Mouse (Mus musculus) neural tube, embryonic 15.5 days (tissue): ENCODE results near the gene Cenpb. TPM values are rescaled to one million over a fixed set of nuclear protein-coding genes. Genes with fewer than 3 reads are reported as not detected.

Experiments
- ATAC-seq: fragments of 200-750 bp; cut with Nextera tagmentation; 2 replicates; pipeline ENCODE4 v1.8.0; 2017; ENCODE audit warnings: mild to moderate bottlenecking, moderate TSS enrichment, moderate library complexity; ENCODE audit not compliant: low FRiP score
- H3K27ac ChIP-seq: fragments of 300-500 bp; sonication (generic); replicated peaks from 2 replicates; pipeline ENCODE4 v1.5.1; 2015; ENCODE audit warnings: mild to moderate bottlenecking, inconsistent platforms
- H3K27me3 ChIP-seq: fragments of 300-500 bp; sonication (generic); replicated peaks from 2 replicates; pipeline ENCODE4 v1.6.1; 2015; ENCODE audit warnings: inconsistent platforms
- H3K36me3 ChIP-seq: fragments of 300-500 bp; sonication (generic); 2 replicates; pipeline ENCODE4 v1.6.1; 2015; ENCODE audit warnings: inconsistent platforms
- H3K4me1 ChIP-seq: fragments of 300-500 bp; sonication (generic); 2 replicates; pipeline ENCODE4 v1.6.1; 2015; ENCODE audit warnings: inconsistent platforms
- H3K4me2 ChIP-seq: fragments of 300-500 bp; sonication (generic); 2 replicates; pipeline ENCODE4 v1.6.1; 2015; ENCODE audit warnings: inconsistent platforms, mild to moderate bottlenecking, moderate library complexity
- H3K4me3 ChIP-seq: fragments of 300-500 bp; sonication (generic); replicated peaks from 2 replicates; pipeline ENCODE4 v1.5.1; 2015; ENCODE audit warnings: mild to moderate bottlenecking, inconsistent platforms
- H3K9ac ChIP-seq: fragments of 300-500 bp; sonication (generic); replicated peaks from 2 replicates; pipeline ENCODE4 v1.6.1; 2015; ENCODE audit warnings: mild to moderate bottlenecking, inconsistent platforms
- H3K9me3 ChIP-seq: fragments of 300-500 bp; sonication (generic); replicated peaks from 2 replicates; pipeline ENCODE4 v1.6.1; 2016; ENCODE audit warnings: inconsistent platforms
- WGBS: fragments of 180-500 bp; shearing (Covaris S2); methylation state at CpG from one replicate; pipeline ENCODE4 v1.1.7; 2015; ENCODE audit warnings: mixed read lengths; 5-methylcytosine and 5-hydroxymethylcytosine counted together
- polyA plus RNA-seq: library from polyadenylated mRNA; unstranded; fragments of >200 nt; fragmentation: Nextera tagmentation; extraction: Ambion mirVana; gene quantifications from 2 replicates; pipeline ENCODE4 v1.2.1, GENCODE M21; 2015

Gene Cenpb
- polyA plus RNA-seq, 1 experiment from 2014 or later: 12.6 TPM

- no peak for ATAC-seq
- Histone ChIP-seq H3K4me2 (no peak overlapping the region), H3K27me3 (no peaks in the 10 kb centered on the region), H3K9ac (peak overlapping the region; percentile 4; the same call in 1 of the 2 replicates), H3K27ac (peak overlapping the region; percentile 43; the same call in 1 of the 2 replicates), H3K36me3 (peaks cover 26% of the 10 kb centered on the region), H3K4me3 (no peak overlapping the region), H3K4me1 (peaks cover 40% of the 10 kb centered on the region), H3K9me3 (no peaks in the 10 kb centered on the region)
- WGBS: 60% methylated on average over 7 of the region's 7 CpGs
These were observed 11.1 kb upstream of the Cenpb start for GRCm38 (mm10) chr2:131191005-131191390.

- Histone ChIP-seq H3K4me1 (peaks cover 41% of the 10 kb centered on the region), H3K27ac (peak overlapping the region; percentile 43), H3K4me3 (no peak overlapping the region), H3K4me2 (no peak overlapping the region), H3K9ac (peak overlapping the region; percentile 4; the same call in 1 of the 2 replicates), H3K9me3 (no peaks in the 10 kb centered on the region), H3K36me3 (peaks cover 26% of the 10 kb centered on the region), H3K27me3 (no peaks in the 10 kb centered on the region)
- 13% methylated on average over 10 of the region's 10 CpGs for WGBS
- no peak for ATAC-seq
These were observed 10.6 kb upstream of the Cenpb start for GRCm38 (mm10) chr2:131190344-131191004.

- Histone ChIP-seq H3K9ac (no peak overlapping the region; the same call in 1 of the 2 replicates), H3K9me3 (no peaks in the 10 kb centered on the region), H3K27me3 (no peaks in the 10 kb centered on the region), H3K36me3 (peaks cover 21% of the 10 kb centered on the region), H3K4me3 (no peak overlapping the region), H3K4me2 (no peak overlapping the region; the same call in 1 of the 2 replicates), H3K27ac (peak overlapping the region; percentile 43), H3K4me1 (peaks cover 41% of the 10 kb centered on the region)
- WGBS: 42% methylated on average over 5 of the region's 5 CpGs
- no peak for ATAC-seq
These were observed 9.8 kb upstream of the Cenpb start for GRCm38 (mm10) chr2:131189521-131190309.

- H3K36me3 ChIP-seq: peaks cover 9% of the 10 kb centered on the region
- H3K4me2 ChIP-seq: peak overlapping the region; percentile 88; the same call in 1 of the 2 replicates
- no peaks in the 10 kb centered on the region for H3K27me3 ChIP-seq
- no peaks in the 10 kb centered on the region for H3K9me3 ChIP-seq
- no peak for ATAC-seq
- H3K9ac ChIP-seq: no peak overlapping the region
- no peak overlapping the region for H3K27ac ChIP-seq
- H3K4me3 ChIP-seq: no peak overlapping the region
- 97% methylated on average over 5 of the region's 5 CpGs for WGBS
- H3K4me1 ChIP-seq: peaks cover 41% of the 10 kb centered on the region
These were observed 8.4 kb upstream of the Cenpb start for GRCm38 (mm10) chr2:131188311-131188710.

GRCm38 (mm10) chr2:131187602-131187922 lies 7.7 kb upstream of the Cenpb start:
- Histone ChIP-seq H3K36me3 (peaks cover 2% of the 10 kb centered on the region), H3K9me3 (no peaks in the 10 kb centered on the region), H3K4me2 (peak overlapping the region; percentile 88), H3K27me3 (no peaks in the 10 kb centered on the region), H3K27ac (peak overlapping the region; percentile 78), H3K4me3 (peak overlapping the region; percentile 65), H3K4me1 (peaks cover 41% of the 10 kb centered on the region), H3K9ac (peak overlapping the region; percentile 71)
- ATAC-seq: no peak
- WGBS: 23% methylated on average over 3 of the region's 3 CpGs

GRCm38 (mm10) chr2:131186771-131187601 lies 7.1 kb upstream of the Cenpb start, which contains the start of the genes Cdc25b and Spef1:
Cdc25b (plus strand) TSS chr2:131186949.
Spef1 (minus strand) TSS chr2:131187282.
- H3K4me2 ChIP-seq: peak within 1 kb of the TSS; percentile 88
- no peaks in the 10 kb centered on the region for H3K9me3 ChIP-seq
- peak within 1 kb of the TSS; percentile 65 for H3K4me3 ChIP-seq
- H3K4me1 ChIP-seq: peaks cover 41% of the 10 kb centered on the region
- H3K36me3 ChIP-seq: no peaks in the 10 kb centered on the region
- peak within 1 kb of the TSS; percentile 71 for H3K9ac ChIP-seq
- H3K27me3 ChIP-seq: no peaks in the 10 kb centered on the region
- WGBS: under 1% methylated on average over 43 of the region's 43 CpGs
- peak within 1 kb of the TSS; percentile 78 for H3K27ac ChIP-seq
- peak; percentile 88 for ATAC-seq

GRCm38 (mm10) chr2:131186343-131186742 lies 6.5 kb upstream of the Cenpb start:
- ATAC-seq: peak; percentile 53
- Histone ChIP-seq H3K27me3 (no peaks in the 10 kb centered on the region), H3K36me3 (no peaks in the 10 kb centered on the region), H3K27ac (peak overlapping the region; percentile 78), H3K9ac (peak overlapping the region; percentile 71), H3K9me3 (no peaks in the 10 kb centered on the region), H3K4me2 (peak overlapping the region; percentile 88), H3K4me3 (peak overlapping the region; percentile 65), H3K4me1 (peaks cover 41% of the 10 kb centered on the region)
- WGBS: under 1% methylated on average over 14 of the region's 14 CpGs

- Histone ChIP-seq H3K9ac (peak overlapping the region; percentile 93), H3K4me2 (peak overlapping the region; percentile 98), H3K4me1 (peaks cover 49% of the 10 kb centered on the region), H3K9me3 (no peaks in the 10 kb centered on the region), H3K27me3 (no peaks in the 10 kb centered on the region), H3K27ac (peak overlapping the region; percentile 95), H3K4me3 (peak overlapping the region; percentile 74), H3K36me3 (peaks cover 5% of the 10 kb centered on the region; the same call in 1 of the 2 replicates)
- ATAC-seq: peak; percentile 65
- under 1% methylated on average over 67 of the region's 67 CpGs for WGBS
These were observed 501 bp downstream of the Cenpb start for GRCm38 (mm10) chr2:131179246-131179886.

GRCm38 (mm10) chr2:131178828-131179245 lies 1.0 kb downstream of the Cenpb start:
- Histone ChIP-seq H3K27ac (peak overlapping the region; percentile 95), H3K36me3 (peaks cover 5% of the 10 kb centered on the region; the same call in 1 of the 2 replicates), H3K4me1 (peaks cover 54% of the 10 kb centered on the region), H3K9me3 (no peaks in the 10 kb centered on the region), H3K27me3 (no peaks in the 10 kb centered on the region), H3K4me3 (peak overlapping the region; percentile 74), H3K4me2 (peak overlapping the region; percentile 98), H3K9ac (peak overlapping the region; percentile 93)
- 17% methylated on average over 26 of the region's 26 CpGs for WGBS
- ATAC-seq: no peak

GRCm38 (mm10) chr2:131177932-131178331 lies 1.9 kb downstream of the Cenpb start:
- WGBS: 84% methylated on average over 9 of the region's 9 CpGs
- Histone ChIP-seq H3K4me2 (peak overlapping the region; percentile 98), H3K4me3 (peak overlapping the region; percentile 74), H3K36me3 (peaks cover 5% of the 10 kb centered on the region; the same call in 1 of the 2 replicates), H3K27ac (0 out of 2 replicates have a peak overlapping the region, but pooled peaks have one; percentile 41), H3K4me1 (peaks cover 59% of the 10 kb centered on the region), H3K9ac (peak overlapping the region; percentile 93; the same call in 1 of the 2 replicates), H3K27me3 (peaks cover 6% of the 10 kb centered on the region), H3K9me3 (no peaks in the 10 kb centered on the region)
- ATAC-seq: no peak
